Mouse (Mus musculus) E14TG2a.4 (cell line): ENCODE measurements at regions not wholly inside any gene's neighbourhood (a gene's known extent, or its start where the extent isn't known, plus 50 kb on each side); places are given as distances from the start of the nearest gene placed in this dataset.

Experiments used
- CTCF ChIP-seq: conservative IDR thresholded peaks from 2 replicates; pipeline ENCODE4 v1.5.1; 2014; ENCODE audit warnings: low read length
- POU5F1 ChIP-seq: IDR thresholded peaks from 2 replicates; pipeline ENCODE4 v1.6.1; 2014; ENCODE audit warnings: low read length, borderline replicate concordance

GRCm38 (mm10) chr11:14147639-14148038 lies 451.4 kb upstream of the Pom121l12 start:
- TF ChIP-seq CTCF = no peak
- no peak for TF ChIP-seq POU5F1
